Mouse (Mus musculus) kidney, postnatal 0 days (tissue): ENCODE measurements around the gene Dab2. TPM values are rescaled to one million over a fixed set of nuclear protein-coding genes. Genes with fewer than 3 reads are reported as not detected.

ENCODE experiments used
- ATAC-seq: fragments of 200-750 bp; cut with Nextera tagmentation; replicated peaks from 2 replicates; pipeline ENCODE4 v1.8.0; 2017; ENCODE audit warnings: low read depth, moderate number of reproducible peaks, moderate TSS enrichment, moderate library complexity; ENCODE audit not compliant: low FRiP score
- DNase-seq: peaks from one replicate; pipeline ENCODE4 v3.0.0-alpha.2; 2016; ENCODE audit warnings: low spot score
- H3K27ac ChIP-seq: fragments of 300-500 bp; sonication (generic); 2 replicates; pipeline ENCODE4 v1.5.1; 2014; ENCODE audit warnings: mild to moderate bottlenecking
- H3K27me3 ChIP-seq: fragments of 300-500 bp; sonication (generic); 2 replicates; pipeline ENCODE4 v1.6.1; 2014; ENCODE audit warnings: low read length, mixed read lengths; ENCODE audit not compliant: insufficient read depth
- H3K36me3 ChIP-seq: fragments of 300-500 bp; sonication (generic); 2 replicates; pipeline ENCODE4 v1.6.1; 2014; ENCODE audit warnings: low read length, mixed read lengths; ENCODE audit not compliant: insufficient read depth
- H3K4me1 ChIP-seq: fragments of 300-500 bp; sonication (generic); replicated peaks from 2 replicates; pipeline ENCODE4 v1.6.1; 2014; ENCODE audit warnings: antibody characterized with exemption, low read length, mixed read lengths; ENCODE audit not compliant: insufficient read depth
- H3K4me2 ChIP-seq: fragments of 300-500 bp; sonication (generic); 2 replicates; pipeline ENCODE4 v1.6.1; 2014; ENCODE audit warnings: mild to moderate bottlenecking, low read length, moderate library complexity, mixed read lengths
- H3K4me3 ChIP-seq: fragments of 300-500 bp; sonication (generic); replicated peaks from 2 replicates; pipeline ENCODE4 v1.5.1; 2014; ENCODE audit warnings: low read depth, low read length
- H3K9ac ChIP-seq: fragments of 300-500 bp; sonication (generic); 2 replicates; pipeline ENCODE4 v1.6.1; 2014; ENCODE audit warnings: low read depth, low read length
- H3K9me3 ChIP-seq: fragments of 300-500 bp; sonication (generic); replicated peaks from 2 replicates; pipeline ENCODE4 v1.6.1; 2016; ENCODE audit warnings: low read length, inconsistent platforms, mixed read lengths
- CTCF ChIP-seq: IDR thresholded peaks from 2 replicates; pipeline ENCODE4 v1.5.1; 2016; ENCODE audit warnings: antibody characterized with exemption, low read depth, mild to moderate bottlenecking, moderate library complexity
- WGBS: fragments of 180-500 bp; shearing (Covaris S2); extraction: QIAGEN DNeasy Blood & Tissue Kit; methylation state at CpG from one replicate; pipeline ENCODE4 v1.1.7; 2014; 5-methylcytosine and 5-hydroxymethylcytosine counted together
- polyA plus RNA-seq: library from polyadenylated mRNA; unstranded; fragments of >200 nt; fragmentation: Nextera tagmentation; extraction: Ambion mirVana; gene quantifications from 2 replicates; pipeline ENCODE4 v1.2.1, GENCODE M21; 2015

Dab2 gene
- polyA plus RNA-seq, 1 experiment from 2014 or later, result 94.5 TPM

GRCm38 (mm10) chr15:6321263-6321662, 21.7 kb downstream of the Dab2 start:
- WGBS, result 43% methylated on average over 4 of the region's 4 CpGs
- H3K9me3 ChIP-seq, result no peaks in the 10 kb centered on the region
- H3K4me2 ChIP-seq, result no peak overlapping the region
- ATAC-seq (peak; percentile 78), DNase-seq (peak; percentile 46)
- H3K4me1 ChIP-seq, result 0 out of 2 replicates have a peak, but pooled peaks cover 15% of the 10 kb centered on the region
- no peak overlapping the region for H3K4me3 ChIP-seq
- no peaks in the 10 kb centered on the region for H3K27me3 ChIP-seq
- no peak overlapping the region for H3K9ac ChIP-seq
- H3K36me3 ChIP-seq, result no peaks in the 10 kb centered on the region
- no peak for TF ChIP-seq CTCF
- peak overlapping the region; percentile 51; the same call in 1 of the 2 replicates for H3K27ac ChIP-seq

- Histone ChIP-seq H3K4me2 (no peak overlapping the region), H3K4me3 (no peak overlapping the region), H3K9me3 (no peaks in the 10 kb centered on the region), H3K9ac (no peak overlapping the region), H3K27me3 (no peaks in the 10 kb centered on the region), H3K27ac (no peak overlapping the region; the same call in 1 of the 2 replicates), H3K36me3 (no peaks in the 10 kb centered on the region), H3K4me1 (0 out of 2 replicates have a peak, but pooled peaks cover 15% of the 10 kb centered on the region)
- DNase-seq (peak; percentile 35), ATAC-seq (no peak)
- TF ChIP-seq CTCF, result no peak
- WGBS, result 43% methylated on average over 5 of the region's 5 CpGs
These were observed 22.7 kb downstream of the Dab2 start for GRCm38 (mm10) chr15:6322311-6322710.

DNA sequence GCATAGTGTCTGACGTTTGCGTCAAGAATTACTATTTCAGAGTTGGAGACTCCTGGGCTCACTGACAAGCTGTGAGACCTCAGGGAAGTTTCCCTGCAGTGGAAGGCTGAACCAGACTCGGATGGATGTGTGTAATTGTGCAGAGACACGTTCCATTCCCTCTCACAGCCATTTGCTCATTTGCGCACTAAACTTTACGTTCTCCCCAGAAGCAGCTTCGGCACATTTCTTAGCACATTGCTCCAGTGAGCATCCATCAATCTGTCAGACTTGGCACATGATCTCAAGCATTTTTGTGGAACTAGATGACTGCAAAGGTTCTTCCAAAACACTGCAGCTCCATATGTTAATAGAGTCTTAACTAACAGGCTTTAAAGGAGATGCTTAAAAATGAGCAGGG, 24.0 kb downstream of the Dab2 start:
- Histone ChIP-seq H3K27me3 (no peaks in the 10 kb centered on the region), H3K27ac (no peak overlapping the region), H3K36me3 (no peaks in the 10 kb centered on the region), H3K4me3 (no peak overlapping the region), H3K4me1 (0 out of 2 replicates have a peak, but pooled peaks cover 15% of the 10 kb centered on the region), H3K9ac (no peak overlapping the region), H3K4me2 (no peak overlapping the region), H3K9me3 (no peaks in the 10 kb centered on the region)
- ATAC-seq, result no peak
- WGBS, result 45% methylated on average over 7 of the region's 7 CpGs
- no peak for DNase-seq
- no peak for TF ChIP-seq CTCF

- Histone ChIP-seq H3K27ac (no peak overlapping the region), H3K4me2 (no peak overlapping the region), H3K9me3 (no peaks in the 10 kb centered on the region), H3K9ac (no peak overlapping the region), H3K27me3 (no peaks in the 10 kb centered on the region), H3K4me3 (no peak overlapping the region), H3K36me3 (no peaks in the 10 kb centered on the region), H3K4me1 (0 out of 2 replicates have a peak, but pooled peaks cover 15% of the 10 kb centered on the region)
- no peak for ATAC-seq
- TF ChIP-seq CTCF, result no peak
- WGBS, result 83% methylated on average over 4 of the region's 4 CpGs
- DNase-seq, result no peak
These were observed 25.9 kb downstream of the Dab2 start for GRCm38 (mm10) chr15:6325443-6325842.

- no peak for DNase-seq
- Histone ChIP-seq H3K9ac (no peak overlapping the region), H3K4me1 (0 out of 2 replicates have a peak, but pooled peaks cover 12% of the 10 kb centered on the region), H3K4me3 (no peak overlapping the region), H3K27me3 (no peaks in the 10 kb centered on the region), H3K36me3 (no peaks in the 10 kb centered on the region), H3K27ac (no peak overlapping the region), H3K4me2 (no peak overlapping the region), H3K9me3 (no peaks in the 10 kb centered on the region)
- no peak for ATAC-seq
- WGBS, result 83% methylated on average over 4 of the region's 4 CpGs
- no peak for TF ChIP-seq CTCF
These were observed 26.4 kb downstream of the Dab2 start for GRCm38 (mm10) chr15:6326011-6326410.

- H3K27me3 ChIP-seq, result no peaks in the 10 kb centered on the region
- no peak for DNase-seq
These were observed 31.8 kb downstream of the Dab2 start for GRCm38 (mm10) chr15:6331380-6331779.

DNA sequence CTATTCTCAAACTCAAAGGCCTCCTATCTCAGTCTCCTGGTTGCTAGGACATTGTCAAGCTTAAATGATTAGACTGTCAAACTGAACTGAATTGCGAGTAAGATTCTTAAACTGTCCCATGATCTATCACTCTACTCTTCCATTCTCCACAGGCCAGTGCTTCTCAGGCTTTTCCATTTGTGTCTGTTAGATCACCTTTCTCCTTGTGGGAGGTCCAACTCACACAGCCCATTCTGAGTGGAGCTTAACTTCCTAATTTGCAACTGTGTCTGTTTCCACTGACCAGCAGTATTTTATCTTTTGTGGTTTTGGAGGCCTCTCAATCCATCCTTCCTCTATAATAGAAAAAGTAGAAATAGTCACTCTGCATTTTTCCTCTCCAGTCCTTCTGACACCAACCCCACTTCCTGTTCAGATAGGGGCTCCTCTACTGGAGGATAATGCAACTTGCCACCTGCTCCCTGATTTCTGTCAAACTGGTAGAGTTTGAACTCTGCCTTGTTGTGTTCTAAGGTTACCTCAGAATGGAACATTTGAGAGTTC, 35.1 kb downstream of the Dab2 start:
- H3K9ac ChIP-seq, result no peak overlapping the region
- DNase-seq (no peak), ATAC-seq (no peak)
- H3K27me3 ChIP-seq, result no peaks in the 10 kb centered on the region
- no peaks in the 10 kb centered on the region for H3K9me3 ChIP-seq
- 79% methylated on average over 1 of the region's 1 CpGs for WGBS
- TF ChIP-seq CTCF, result no peak
- no peaks in the 10 kb centered on the region for H3K36me3 ChIP-seq
- H3K4me1 ChIP-seq, result no peaks in the 10 kb centered on the region
- no peak overlapping the region for H3K4me3 ChIP-seq
- no peak overlapping the region for H3K27ac ChIP-seq
- no peak overlapping the region for H3K4me2 ChIP-seq

More at GRCm38 (mm10) chr15:6331380-6331779, 31.8 kb downstream of the Dab2 start:
- no peak overlapping the region for H3K9ac ChIP-seq
- ATAC-seq, result no peak
- H3K9me3 ChIP-seq, result no peaks in the 10 kb centered on the region
- no peak overlapping the region for H3K4me2 ChIP-seq
- H3K27ac ChIP-seq, result no peak overlapping the region
- H3K4me3 ChIP-seq, result no peak overlapping the region
- 39% methylated on average over 2 of the region's 2 CpGs for WGBS
- no peaks in the 10 kb centered on the region for H3K36me3 ChIP-seq
- no peak for TF ChIP-seq CTCF
- no peaks in the 10 kb centered on the region for H3K4me1 ChIP-seq
